Mouse (Mus musculus) kidney, postnatal 10 days (tissue): ENCODE measurements around the gene Tmem259.

ENCODE experiments used
- DNase-seq: peaks from one replicate; pipeline ENCODE4 v3.0.0; 2021; ENCODE audit warnings: mixed read lengths

Tmem259 gene

DNA sequence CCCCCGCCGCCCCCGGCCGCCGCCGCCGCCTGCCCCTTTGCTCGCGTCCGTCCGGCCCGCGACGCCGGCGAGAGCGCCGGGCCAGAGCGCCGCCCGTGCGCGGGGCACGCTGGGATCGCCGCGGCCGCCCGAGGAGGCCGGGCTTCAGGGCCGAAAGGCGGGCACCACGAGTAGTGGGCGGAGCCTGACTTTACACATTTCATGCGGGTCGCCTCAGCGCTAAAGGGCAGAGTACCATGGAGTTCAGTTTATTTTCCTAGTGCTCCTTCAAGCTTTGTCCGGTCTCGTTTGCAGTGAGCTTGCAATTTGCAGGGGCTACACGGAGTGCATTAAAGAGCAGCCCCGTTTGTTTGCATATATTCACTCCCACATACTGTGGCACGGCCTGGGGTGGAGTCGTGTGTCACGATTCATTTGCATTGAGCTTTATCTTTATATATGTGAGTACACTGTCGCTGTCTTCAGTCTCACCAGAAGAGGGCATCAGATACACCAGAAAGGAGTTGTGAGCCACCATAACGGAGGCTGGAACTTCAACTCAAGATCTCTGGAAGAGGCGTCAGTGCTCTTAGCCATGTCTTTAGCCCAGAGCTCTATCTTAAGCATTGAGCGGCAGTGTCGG, at the start of gene Tmem259:
Tmem259 (minus strand) TSS at position 136 of the 622 bp plus-strand sequence.
- DNase-seq: peak; percentile 94

DNA sequence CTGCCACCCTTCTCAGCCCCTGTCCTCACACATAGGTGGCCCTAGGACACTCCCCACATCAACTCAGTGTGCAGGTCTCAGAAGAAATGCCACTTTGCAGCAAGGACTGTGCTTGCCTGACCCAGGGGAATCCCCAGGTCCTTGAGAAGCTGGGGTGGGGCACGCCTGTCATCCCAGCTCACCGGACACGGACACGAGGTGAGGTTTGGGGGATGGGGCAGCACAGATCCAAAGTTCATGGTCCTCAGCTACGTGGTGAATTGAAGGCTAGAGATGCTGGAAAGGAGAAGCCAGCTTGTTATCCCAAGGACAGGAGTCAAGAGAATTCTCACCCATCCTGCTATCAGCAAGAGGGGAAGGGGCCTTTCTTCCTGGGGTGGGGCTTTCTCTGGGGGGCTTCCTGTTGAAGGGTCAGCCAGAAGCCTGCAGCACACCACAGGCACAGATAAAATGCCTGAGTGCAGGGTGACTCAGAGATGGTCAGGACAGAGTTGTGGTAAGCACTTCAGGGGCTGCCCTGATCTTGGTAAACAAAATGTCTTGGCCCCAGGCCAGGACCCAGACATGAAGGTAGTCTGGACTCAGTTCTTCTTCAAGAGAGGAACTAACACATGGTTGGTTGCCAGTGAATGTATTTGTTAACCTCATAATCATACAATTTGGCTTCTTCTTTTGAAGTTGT, 48.8 kb upstream of the Tmem259 start:
- peak; percentile 77 for DNase-seq

DNA sequence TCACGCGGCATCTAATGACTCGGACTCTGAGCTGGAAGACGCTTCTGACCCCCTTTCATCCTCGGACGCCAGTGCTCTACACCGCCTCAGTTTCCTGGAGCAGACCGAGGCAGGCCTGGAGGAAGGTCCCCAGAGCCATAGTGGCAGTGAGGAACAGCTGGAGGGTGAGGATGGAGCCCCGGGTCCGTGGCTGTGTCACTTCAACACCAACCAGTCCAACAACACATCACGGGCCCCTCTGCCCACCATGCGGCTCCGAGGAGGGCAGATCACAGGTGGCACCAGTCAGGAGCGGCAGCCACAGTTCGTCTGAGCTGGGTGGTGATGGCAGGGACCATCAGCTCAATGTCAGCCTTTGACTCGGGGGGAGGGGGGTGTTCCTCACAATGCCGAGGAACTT, 46.6 kb upstream of the Tmem259 start:
- DNase-seq: no peak

DNA sequence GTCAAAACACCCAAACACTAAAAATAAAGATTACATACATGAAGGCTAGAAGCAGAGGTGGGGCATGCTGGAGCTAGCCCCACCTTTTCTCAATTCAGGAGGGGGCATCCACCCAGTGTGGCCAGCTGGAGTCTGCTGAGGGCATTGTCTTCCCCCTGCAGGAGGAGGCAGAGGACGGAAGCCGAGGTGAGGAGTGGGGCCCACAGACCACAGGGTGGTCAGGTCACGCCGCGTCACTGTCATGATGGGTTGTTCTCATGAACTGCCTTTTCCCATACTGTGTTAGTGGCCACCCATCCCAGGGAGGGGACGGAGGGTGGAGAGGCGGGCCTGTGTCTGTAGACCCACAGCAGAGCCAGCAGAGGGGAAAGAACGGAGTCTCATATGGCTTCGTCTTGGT, 46.1 kb upstream of the Tmem259 start:
- DNase-seq: no peak

DNA sequence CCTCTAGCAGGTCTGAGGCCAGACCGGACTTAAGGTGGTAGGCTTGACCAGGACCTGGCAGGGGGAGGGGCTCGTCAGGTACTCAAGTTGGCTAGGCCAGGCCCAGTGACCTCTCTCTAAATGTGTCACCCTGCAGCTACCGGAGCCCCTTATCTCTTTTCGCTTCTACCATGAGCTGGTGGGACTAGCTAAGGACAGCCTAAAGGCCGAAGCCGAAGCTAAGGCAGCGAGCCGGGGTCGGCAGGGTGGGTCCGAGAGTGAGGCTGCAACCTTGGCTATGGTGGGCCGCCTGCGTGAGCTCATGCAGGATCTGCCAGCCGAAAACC, 44.4 kb upstream of the Tmem259 start:
- no peak for DNase-seq

DNA sequence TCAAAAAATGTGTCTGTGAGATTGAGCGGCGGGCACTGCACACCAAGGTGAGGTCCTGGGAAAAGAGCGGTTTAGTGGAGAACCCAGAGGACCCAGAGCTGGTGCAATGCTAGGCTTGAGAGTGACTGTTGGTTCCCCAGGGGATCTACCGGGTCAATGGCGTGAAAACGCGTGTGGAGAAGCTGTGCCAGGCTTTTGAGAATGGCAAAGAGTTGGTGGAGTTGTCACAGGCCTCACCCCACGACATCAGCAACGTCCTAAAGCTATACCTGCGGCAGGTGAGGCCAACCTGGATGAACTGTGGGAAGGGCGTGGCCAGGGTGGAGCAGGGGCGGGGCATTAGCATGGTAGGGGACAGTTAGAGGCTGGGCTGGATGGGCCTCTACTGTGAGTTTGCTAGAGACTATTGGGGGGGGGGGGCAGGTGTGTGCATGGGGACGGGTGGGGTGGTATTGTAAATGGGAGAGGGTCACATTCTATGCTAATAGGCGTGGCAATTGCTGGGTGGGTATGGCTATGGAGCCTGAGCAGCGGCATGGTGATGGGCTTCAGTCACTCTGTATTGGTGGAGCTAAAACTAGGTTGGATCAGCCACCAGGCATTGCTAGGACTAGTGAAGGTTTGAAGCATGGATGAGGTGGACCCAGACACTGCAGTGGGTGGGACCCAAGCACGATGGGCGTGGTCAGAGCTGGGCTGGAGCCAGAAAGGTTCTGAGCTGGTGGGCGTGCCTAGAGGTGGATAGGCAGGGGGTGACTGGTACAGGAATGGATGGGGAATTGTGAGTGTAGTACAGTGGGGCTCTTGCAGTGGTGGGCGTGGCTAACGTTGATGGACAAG, 43.8 kb upstream of the Tmem259 start:
- no peak for DNase-seq

DNA sequence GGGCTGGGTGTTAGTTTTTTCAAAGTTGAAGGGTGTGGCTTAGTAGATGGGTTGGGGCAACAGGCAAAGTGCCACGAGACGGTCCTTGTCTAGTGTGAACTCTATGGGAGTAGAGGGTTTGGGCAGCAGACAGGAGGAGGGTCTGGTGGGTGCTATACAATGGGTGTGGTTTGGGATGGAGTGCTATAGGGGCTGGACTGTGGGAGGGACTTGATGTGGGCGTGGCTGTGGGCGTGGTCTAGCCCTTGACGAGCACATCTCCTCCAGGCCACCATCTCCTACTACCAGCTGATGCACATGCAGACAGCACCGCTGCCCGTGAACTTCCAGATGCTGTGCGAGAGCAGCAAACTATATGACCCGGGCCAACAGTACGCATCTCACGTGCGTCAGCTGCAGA, 41.8 kb upstream of the Tmem259 start:
- DNase-seq: no peak

DNA sequence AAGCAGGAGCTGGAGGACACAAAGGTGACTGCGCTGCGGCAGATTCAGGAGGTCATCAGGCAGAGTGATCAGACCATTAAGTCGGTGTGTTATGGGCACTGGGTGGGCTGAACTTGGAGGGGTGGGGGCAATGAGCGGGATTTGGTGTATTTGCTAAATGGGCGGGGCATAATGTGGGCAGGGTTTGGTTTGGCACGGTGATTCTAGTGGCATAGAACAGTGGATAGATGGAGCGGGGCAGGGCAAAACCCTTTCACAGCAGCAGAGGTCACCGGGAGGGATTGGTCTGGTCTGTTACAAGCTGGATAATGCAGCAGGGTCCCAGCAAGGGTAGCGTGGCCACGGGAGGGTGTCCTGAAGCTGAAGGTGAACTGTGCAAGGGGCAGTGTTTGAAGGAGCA, 41.3 kb upstream of the Tmem259 start:
- DNase-seq: no peak

DNA sequence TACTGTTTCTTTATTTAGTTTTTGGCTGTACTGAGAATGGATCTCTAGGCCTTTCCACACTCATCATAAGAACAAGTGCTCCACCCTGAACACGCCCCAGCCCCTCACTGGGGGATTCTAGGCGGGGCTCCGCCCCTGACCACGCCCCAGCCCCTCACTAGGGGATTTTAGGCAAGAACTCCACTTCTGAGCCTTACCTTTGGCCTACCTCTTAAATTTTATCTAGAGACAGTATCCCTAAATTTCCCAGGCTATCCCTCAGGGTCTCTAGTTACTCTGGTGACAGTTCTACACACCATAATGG, 40.9 kb upstream of the Tmem259 start:
- no peak for DNase-seq

DNA sequence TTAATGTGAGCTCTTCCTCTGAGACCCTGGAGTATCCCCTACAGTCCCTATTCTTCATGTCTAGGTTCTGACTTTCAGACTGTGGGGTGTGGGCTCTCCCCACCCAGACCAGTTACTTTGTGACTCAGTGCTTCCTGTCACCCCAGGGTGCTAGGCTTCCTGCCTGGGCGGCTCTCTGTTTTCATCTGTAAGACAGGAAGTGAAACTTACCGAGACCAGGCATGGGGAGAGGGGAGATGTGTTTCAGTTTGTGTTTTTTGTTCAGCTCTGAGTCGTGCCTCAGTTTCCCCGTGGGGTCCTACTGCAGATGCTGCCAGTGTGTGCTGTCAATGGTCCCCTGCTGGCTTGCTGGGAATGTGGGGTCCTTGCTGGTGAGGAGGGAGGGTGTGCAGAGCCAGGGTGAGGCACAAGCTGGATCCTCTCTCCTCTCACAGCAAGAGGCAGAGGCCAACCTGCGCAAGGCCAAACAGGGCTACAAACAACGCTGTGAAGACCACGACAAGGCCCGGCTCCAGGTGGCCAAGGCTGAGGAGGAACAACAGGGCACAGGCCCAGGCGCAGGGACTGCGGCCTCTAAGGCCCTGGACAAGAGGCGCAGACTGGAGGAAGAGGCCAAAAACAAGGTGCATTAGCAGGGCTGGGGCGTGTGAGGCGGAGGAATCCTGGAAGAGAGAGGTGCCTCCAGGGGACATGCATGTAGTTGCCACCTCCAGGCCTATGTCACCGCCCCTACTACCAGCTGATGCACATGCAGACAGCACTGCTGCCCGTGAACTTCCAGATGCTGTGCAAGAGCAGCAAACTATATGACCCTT, 40.3 kb upstream of the Tmem259 start:
- DNase-seq: no peak

DNA sequence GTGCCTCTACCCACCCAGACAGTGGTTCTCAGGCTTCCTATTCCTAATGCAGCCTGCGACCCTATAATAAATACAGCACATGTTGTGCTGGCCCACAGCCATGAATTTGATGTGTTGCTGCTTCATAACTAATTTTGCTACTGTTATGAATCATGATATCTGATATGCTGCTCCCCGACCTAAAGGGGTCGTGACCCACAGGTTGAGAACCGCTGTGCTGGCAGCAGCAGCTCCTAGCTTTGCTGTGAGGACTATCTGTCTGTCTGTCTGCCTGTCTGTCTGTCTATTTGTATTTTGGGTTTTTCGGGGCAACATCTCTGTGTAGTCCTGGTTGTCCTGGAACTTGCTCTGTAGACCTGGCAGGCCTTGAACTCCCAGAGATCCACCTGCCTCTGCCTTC, 39.6 kb upstream of the Tmem259 start:
- no peak for DNase-seq

DNA sequence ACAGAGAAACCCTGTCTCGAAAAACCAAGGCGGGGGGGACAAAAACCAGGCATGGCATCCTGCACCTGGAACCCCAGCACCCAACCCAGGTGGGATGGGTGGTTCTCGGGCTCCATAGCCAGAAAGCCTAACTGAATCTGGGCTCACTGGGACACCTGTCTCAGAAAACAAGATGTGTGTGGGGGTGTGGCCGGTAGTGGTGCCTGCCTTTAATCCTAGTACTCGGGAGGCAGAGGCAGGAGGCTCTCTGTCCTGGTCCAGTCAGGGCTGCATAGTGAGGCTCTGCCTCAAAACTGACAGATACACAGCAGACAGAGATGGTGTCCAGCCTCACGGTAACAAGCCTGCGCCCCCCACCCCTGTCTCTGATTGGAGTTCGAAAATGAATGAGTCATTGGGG, 38.7 kb upstream of the Tmem259 start:
- DNase-seq: no peak

DNA sequence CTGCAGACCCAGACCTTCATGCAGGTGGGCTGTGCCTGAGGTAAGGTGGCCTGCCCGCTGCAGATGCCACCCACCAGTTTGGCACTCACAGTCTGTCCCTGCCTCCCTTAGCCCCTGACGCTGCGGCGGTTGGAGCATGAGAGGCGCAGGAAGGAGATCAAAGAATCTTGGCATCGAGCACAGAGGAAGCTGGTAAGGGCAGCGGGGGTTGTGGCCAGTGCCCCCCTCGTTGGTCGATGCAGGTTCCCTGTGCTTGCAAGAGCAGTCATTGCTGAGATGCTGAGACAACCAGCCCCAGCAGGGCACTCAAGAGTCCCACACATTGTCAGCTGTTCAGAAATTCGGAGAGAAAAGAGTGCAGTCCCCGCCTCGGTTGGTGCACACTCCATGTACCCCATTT, 38.0 kb upstream of the Tmem259 start:
- no peak for DNase-seq

DNA sequence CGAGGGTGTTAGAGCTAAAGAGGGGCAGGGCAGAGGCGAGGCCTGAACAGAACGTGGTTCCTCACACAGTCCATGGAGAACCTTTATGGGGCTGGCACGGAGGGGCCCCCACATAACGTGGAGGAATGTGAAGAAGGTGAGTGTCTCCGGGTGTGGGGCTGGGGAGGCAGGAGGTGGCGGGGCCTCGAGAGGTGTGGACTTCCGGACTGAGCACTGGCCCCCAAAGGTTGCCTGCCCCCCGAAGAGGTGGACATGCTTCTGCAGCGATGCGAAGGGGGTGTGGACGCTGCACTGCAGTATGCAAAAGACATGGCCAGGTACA, 37.2 kb upstream of the Tmem259 start:
- DNase-seq: no peak

DNA sequence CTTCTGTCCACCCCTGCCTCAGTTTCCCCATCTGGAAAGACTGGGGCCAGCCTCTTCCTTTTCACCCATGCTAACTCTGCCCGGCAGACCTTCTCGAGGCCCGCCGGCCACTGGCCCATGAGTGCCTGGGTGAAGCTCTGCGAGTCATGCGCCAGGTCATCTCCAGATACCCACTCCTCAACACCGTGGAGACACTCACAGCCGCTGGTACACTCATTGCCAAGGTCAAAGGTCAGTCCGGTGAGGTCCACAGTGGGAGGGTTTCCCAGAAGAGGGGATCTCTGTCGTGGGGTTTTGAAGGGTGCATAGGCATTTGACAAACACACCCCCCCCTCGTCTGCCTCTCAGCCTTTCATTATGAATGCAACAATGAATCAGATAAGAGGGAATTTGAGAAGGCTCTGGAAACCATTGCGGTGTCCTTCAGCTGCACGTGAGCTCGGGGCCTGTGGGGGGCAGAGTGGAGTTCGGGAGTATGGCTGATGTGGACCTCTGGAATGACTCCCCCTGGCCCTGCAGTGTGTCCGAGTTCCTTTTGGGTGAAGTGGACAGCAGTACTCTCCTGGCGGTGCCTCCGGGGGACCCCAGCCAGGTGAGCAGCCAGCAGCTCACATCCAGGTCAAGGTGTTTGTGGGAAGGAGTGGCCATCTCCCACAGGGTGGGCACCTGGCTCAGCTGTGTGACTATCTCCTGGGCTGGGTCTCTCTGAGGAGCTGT, 36.6 kb upstream of the Tmem259 start:
- DNase-seq: no peak

DNA sequence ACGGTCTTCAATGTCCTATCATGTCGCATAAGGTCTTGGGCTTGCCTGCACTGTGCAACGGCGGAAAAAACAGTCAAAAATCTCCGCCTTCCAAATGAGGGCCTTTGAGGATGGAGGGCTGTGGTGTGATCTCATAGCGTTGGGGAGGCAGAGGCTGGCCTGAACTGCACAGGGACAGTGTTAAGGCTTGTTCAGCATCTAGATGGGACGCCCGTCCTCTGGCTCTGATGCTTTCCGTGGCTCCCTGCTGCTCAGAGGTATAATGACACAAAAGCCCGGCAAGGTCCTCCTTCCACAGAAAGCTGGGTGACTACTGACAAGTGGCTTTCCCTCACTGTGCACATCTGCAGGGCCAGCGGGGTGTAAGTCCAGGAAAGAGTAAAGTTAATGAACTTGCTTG, 36.1 kb upstream of the Tmem259 start:
- DNase-seq: no peak

DNA sequence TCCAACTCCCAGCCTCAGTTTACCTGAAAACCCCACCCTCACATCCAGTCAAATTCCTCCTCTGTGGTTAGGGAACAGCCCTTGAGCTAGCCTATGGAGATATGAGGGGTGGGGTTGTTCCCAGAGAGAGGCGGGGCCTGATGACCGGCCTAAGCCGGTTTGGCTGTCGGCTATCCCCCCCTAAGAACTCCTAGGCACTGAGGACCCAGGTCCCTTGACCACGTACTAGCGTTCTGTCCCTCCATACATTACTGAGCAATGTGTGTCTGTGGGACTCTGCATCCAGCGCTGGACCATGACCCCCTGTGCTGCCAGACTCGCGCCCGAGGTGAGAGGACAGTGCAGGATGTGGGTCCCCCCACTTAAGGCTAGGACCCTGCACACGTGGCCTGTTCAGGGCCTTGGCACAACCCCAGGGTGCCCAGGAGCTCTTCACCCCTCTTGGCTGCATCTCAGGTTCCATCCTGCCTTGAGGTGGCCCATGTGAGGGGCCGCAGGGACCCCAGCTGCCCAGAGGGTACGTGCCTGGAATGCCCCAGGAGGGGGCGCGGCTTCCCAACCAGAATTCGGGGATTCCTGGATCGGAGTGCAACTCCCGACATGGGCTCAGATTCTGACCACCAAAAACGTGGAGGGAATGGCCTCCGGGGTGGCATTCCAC, 35.5 kb upstream of the Tmem259 start:
- DNase-seq: no peak

DNA sequence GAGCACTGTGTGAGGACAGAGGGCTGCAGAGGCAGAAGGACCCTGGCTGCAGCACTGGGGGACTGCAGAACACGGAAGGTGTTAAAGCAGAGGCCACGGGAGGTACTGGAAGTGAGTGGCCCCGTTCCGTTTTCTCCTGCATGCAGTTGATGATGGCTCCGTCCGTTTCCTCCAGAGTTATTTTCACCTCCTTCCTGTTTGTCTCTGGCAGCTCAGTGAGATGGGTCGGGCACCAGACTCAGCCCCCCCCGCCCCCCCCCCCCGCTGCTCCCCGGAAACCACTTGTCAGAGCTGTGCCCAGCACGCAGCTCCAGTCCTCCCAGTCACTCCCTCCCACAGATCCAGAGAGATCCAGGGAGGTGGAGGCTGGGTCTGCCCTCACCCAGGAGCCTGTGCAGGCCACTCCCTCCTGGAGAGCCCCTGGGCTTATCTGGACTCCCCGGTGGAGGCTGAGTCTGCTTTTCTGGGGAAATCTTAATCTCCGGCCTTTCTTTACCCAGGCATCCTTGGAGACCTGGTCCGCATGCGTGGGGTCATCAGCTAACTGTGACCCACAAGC, 34.7 kb upstream of the Tmem259 start:
- no peak for DNase-seq

DNA sequence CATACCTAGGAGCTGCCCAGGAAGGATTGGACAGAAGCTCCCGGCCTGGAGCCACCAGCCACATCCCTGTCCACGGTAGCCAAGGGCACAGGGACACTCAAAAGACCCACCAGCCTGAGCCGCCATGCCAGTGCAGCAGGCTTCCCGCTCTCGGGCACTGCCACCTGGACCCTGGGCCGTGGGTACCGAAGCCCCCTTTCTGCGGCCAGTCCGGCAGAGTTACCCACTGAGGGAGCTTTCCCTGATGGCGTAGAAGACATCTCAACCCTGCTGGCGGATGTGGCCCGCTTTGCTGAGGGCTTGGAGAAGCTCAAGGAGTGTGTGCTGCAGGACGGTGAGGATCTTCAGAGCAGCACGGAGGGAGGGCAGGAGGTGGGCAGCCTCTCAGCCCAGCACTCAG, 33.6 kb upstream of the Tmem259 start:
- DNase-seq: no peak

DNA sequence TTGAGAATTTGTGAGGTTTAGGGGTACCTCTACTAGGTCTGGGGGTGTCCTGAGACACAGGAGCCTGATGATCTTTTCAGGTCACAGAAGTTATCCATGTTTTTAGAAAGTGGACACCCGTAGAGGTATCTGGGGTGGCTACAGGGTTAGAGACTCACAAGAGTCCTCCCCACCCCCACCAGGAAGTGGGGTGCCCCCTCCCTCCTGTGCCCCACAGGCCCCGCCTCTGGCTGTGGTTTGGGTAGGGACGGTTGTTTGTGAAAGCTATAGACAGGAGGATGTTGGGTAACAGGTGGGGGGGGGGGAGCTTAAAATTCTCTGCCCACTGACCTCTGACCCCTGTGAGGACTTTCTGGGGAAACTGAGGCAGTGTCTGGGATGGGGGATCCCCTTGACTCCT, 33.2 kb upstream of the Tmem259 start:
- DNase-seq: no peak

DNA sequence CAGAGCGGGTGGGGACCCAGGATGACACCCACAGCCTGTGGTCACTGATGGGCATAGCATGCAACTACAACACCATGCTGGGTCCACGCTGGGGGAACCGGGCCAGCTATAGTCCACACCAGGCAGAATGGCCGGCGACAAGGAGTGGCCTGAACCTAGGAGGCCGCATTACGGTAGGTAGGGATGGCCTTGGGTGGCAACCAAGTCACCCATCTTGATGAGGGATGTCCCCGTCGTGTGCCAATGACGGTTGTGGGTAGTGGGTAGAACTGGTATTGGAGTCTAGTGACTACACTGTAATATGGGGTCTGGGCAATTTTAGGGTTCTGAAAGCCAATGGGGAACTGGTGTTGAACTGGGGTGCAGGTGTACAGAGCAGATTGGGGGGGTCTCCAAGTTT, 32.8 kb upstream of the Tmem259 start:
- no peak for DNase-seq

DNA sequence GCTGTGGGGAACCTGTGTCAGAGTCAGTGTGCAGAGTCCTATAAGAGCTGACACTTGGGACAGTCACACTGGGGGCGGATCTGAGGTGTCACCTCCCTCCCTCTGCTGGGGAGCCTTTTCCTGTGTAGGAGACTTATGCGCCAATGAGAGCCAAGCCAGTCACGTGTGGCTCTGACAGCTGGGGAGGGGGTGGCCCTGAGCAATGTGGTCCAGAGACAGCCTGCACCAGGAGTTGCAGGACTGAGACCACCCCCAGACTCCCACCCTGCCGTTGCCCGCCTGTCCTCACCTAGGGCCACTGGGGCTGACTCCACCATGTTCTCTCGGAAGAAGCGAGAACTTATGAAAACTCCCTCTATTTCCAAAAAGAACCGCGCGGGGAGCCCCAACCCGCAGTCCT, 32.4 kb upstream of the Tmem259 start, which contains the start of gene Arhgap45:
Arhgap45 (plus strand) TSS at position 143 of the 400 bp plus-strand sequence.
- DNase-seq: no peak
